ENCODE assay signal across 8 mouse cellular contexts in genomic region chr11:21091067-21091427, GRCm38 (mm10). TPM values are rescaled to one million over a fixed set of nuclear protein-coding genes. Genes with fewer than 3 reads are reported as not detected.
A peak's percentile ranks its signal among the peaks of the same experiment; 100 is the strongest.
DNase-seq lines count a peak whose midpoint lies in the region; ATAC-seq and TF ChIP-seq lines count a peak whose summit lies in the region.

TSS of gene Peli1 (plus strand) at chr11:21091291.

- no peaks in the 10 kb centered on the region for H3K9me3 ChIP-seq in megakaryocyte, embryonic 14.5 days

- TF ChIP-seq POLR2A in cortical plate, adult 2 months (IDR thresholded peaks at IDR 0.05; ENCODE audit: extremely low read depth, insufficient read depth, low read length): peak; percentile 96

- no peak for TF ChIP-seq CTCF in cortical plate, adult 2 months (IDR thresholded peaks at IDR 0.05; ENCODE audit: extremely low read depth, insufficient read depth, low read length)

- no peaks in the 10 kb centered on the region; the same call in 1 of the 2 replicates for H3K4me1 ChIP-seq in cortical plate, adult 2 months (ENCODE audit: control insufficient read depth, insufficient read depth, low read length)
- peaks cover 39% of the 10 kb centered on the region for H3K4me1 ChIP-seq in megakaryocyte, embryonic 14.5 days

- ATAC-seq in activated CD4-positive, CD25-positive, alpha-beta regulatory T cell, adult 4 months: peak; percentile 94

- DNase-seq in gastrocnemius, adult 8-10 months (ENCODE audit: low spot score in 2 of 2): peak; percentile 86 to 91
- peak; percentile 70 for DNase-seq in hindlimb bud, embryonic 11.5 days (ENCODE audit: extremely low spot score, low read depth, low spot score)
- peak; percentile 91 to 99 for DNase-seq in left cerebral cortex, adult 8-10 months (ENCODE audit: low spot score in 2 of 2)
- DNase-seq in right cerebral cortex, postnatal 10 days (ENCODE audit: low spot score in 2 of 2): peak; percentile 97 to 98
- DNase-seq in urinary bladder, postnatal 25 days (ENCODE audit: low spot score): peak; percentile 92

- no peaks in the 10 kb centered on the region for H3K27me3 ChIP-seq in megakaryocyte, embryonic 14.5 days (replicated peaks)

- H3K27ac ChIP-seq in cortical plate, adult 2 months (ENCODE audit: insufficient read depth, low read length): peak within 1 kb of the TSS; percentile 94

- H3K36me3 ChIP-seq in megakaryocyte, embryonic 14.5 days (replicated peaks; ENCODE audit: low read length): peaks cover 12% of the 10 kb centered on the region

- peak within 1 kb of the TSS; percentile 96 for H3K4me3 ChIP-seq in cortical plate, adult 2 months (ENCODE audit: insufficient read depth, low read length)
- peak within 1 kb of the TSS; percentile 97 for H3K4me3 ChIP-seq in megakaryocyte, embryonic 14.5 days (replicated peaks)

RNA-seq across cellular contexts. Expression of gene Peli1, which starts in this region (rescaled TPM):
- 10 to 100 TPM; 55.7 to 80.7 TPM for polyA plus RNA-seq in activated CD4-positive, CD25-positive, alpha-beta regulatory T cell, adult 4 months (2017; shearing (Covaris generic))
- polyA plus RNA-seq in cortical plate, adult 2 months (2012; rRNA removed): 26.0 and 27.6 TPM in 2 replicates
- total RNA-seq in gastrocnemius, adult 8-10 months (2022): 10 to 100 TPM; 10.1 to 12.5 (median 10.9) TPM
- total RNA-seq in left cerebral cortex, adult 8-10 months (2022): 10 to 100 TPM; 36.7 to 41.5 (median 37.7) TPM
- 13.1 and 45.7 TPM in 2 replicates for polyA plus RNA-seq in megakaryocyte, embryonic 14.5 days (2012; ENCODE audit: insufficient read depth, low replicate concordance)

Comparison
In these comparisons a context has a peak if more than half of its experiments do, and no peak if none do; other contexts are left out.
1. Peak in every context shown above with its lines: DNase-seq, ATAC-seq, H3K4me3 ChIP-seq and H3K27ac ChIP-seq.